Mouse (Mus musculus): ENCODE data around the gene Dnaaf1. TPM values are rescaled to one million over a fixed set of nuclear protein-coding genes. Genes with fewer than 3 reads are reported as not detected.

Gene Dnaaf1
- polyA plus RNA-seq, 1 experiment from 2014 or later = 0.30 TPM

DNA sequence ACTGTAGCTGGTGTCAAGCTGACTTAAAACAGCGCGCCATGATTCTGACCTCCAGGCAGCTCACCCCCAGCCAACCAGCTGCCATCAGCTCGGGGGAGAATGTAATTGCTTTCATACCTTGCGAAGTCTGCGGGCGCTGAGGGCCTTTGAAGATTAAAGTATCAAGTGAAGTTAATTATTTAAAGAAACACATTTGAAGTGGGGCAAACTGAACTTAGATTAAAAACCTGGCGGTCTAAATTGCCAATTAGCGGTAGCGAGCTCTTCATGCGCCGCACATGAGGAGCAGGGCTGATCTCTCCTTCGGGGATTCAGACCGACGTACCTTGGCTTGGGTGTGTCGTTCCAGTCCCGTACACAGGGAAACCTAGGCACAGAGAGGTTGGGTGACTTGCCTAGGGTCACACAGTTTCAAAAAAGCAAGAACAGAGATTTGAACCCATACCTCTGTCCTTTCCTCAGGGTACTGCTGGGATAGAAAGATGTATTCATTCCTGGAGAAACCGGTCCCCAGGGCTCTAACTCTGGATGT, 69.5 kb downstream of the Dnaaf1 start:
- Histone ChIP-seq H3K4me2 (ENCODE audit: low read depth, low read length) (no peak overlapping the region), H3K27ac (ENCODE audit: low read length) (no peak overlapping the region), H3K27me3 (ENCODE audit: control insufficient read depth, insufficient read depth, low read length) (no peaks in the 10 kb centered on the region), H3K36me3 (ENCODE audit: control insufficient read depth, insufficient read depth, low read length) (no peaks in the 10 kb centered on the region), H3K4me1 (ENCODE audit: control insufficient read depth, insufficient read depth, low read length) (no peaks in the 10 kb centered on the region), H3K9ac (ENCODE audit: low read length) (no peak overlapping the region), H3K9me3 (replicated peaks; ENCODE audit: control insufficient read depth, low read length) (no peaks in the 10 kb centered on the region), H3K4me3 (replicated peaks; ENCODE audit: low read length) (no peak overlapping the region)
- ATAC-seq (ENCODE audit: insufficient read depth, low FRiP score) = no peak
- WGBS = 82% methylated on average over 17 of the region's 17 CpGs

DNA sequence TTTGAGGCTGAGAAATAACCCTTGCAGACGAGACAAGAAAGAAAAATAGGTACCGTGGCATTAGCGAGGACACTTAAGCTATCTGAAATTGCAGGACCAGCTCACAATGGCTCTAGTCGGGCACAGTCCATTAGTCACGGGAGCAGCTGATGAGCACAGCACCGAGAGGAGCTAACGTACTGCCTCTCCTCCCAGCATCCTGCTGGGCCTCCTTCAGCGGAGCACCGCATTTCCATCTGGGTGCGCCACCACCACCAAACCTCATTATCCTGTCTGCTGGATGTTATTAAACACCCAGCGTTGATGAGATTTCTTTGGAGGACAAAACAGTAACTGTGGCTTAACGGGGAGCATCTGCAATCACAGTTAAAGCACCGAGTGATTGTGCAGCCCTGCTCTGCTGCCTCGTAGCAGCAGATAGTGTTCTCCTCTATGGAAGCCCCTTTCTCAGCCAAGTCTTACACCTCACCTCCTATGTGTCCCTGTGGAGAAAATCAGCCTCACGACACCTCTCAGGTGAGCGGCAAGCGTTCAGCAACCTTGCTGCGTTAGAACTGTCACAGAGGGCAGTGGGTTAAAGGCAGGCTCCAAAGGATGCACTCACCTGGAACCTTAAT, 70.1 kb downstream of the Dnaaf1 start:
- 73% methylated on average over 18 of the region's 18 CpGs for WGBS
- no peak for ATAC-seq (ENCODE audit: insufficient read depth, low FRiP score)

DNA sequence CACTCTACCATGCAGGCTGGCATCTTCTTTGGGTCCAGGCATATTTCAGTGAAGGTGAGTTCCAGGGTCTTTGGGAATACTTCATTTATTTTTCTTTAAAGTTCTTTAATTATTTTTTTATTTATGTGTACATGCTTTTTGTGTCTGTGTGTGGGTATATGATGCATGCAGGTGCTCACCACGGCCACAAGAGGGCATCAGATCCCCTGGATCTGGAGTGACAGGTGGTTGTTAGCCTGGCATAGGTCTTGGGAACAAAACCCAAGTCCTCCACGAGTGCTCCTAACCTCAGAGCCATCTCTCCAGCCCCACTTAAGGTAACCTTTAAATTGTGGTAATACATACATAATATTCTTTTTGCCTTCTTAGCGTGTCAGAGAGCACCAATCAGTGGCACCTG, 71.2 kb downstream of the Dnaaf1 start:
- Histone ChIP-seq H3K27me3 (ENCODE audit: control insufficient read depth, insufficient read depth, low read length) (no peaks in the 10 kb centered on the region), H3K4me1 (ENCODE audit: control insufficient read depth, insufficient read depth, low read length) (0 out of 2 replicates have a peak, but pooled peaks cover 3% of the 10 kb centered on the region), H3K27ac (ENCODE audit: low read length) (no peak overlapping the region), H3K36me3 (ENCODE audit: control insufficient read depth, insufficient read depth, low read length) (no peaks in the 10 kb centered on the region), H3K4me2 (ENCODE audit: low read depth, low read length) (no peak overlapping the region), H3K4me3 (replicated peaks; ENCODE audit: low read length) (no peak overlapping the region), H3K9ac (ENCODE audit: low read length) (no peak overlapping the region), H3K9me3 (replicated peaks; ENCODE audit: control insufficient read depth, low read length) (no peaks in the 10 kb centered on the region)
- ATAC-seq (ENCODE audit: insufficient read depth, low FRiP score) = no peak
- 72% methylated on average over 3 of the region's 3 CpGs for WGBS

More for the DNA sequence above, 70.1 kb downstream of the Dnaaf1 start:
- Histone ChIP-seq H3K4me2 (ENCODE audit: low read depth, low read length) (no peak overlapping the region), H3K4me3 (replicated peaks; ENCODE audit: low read length) (no peak overlapping the region), H3K9ac (ENCODE audit: low read length) (no peak overlapping the region), H3K9me3 (replicated peaks; ENCODE audit: control insufficient read depth, low read length) (no peaks in the 10 kb centered on the region), H3K36me3 (ENCODE audit: control insufficient read depth, insufficient read depth, low read length) (no peaks in the 10 kb centered on the region), H3K27me3 (ENCODE audit: control insufficient read depth, insufficient read depth, low read length) (no peaks in the 10 kb centered on the region), H3K4me1 (ENCODE audit: control insufficient read depth, insufficient read depth, low read length) (no peaks in the 10 kb centered on the region), H3K27ac (ENCODE audit: low read length) (no peak overlapping the region)

DNA sequence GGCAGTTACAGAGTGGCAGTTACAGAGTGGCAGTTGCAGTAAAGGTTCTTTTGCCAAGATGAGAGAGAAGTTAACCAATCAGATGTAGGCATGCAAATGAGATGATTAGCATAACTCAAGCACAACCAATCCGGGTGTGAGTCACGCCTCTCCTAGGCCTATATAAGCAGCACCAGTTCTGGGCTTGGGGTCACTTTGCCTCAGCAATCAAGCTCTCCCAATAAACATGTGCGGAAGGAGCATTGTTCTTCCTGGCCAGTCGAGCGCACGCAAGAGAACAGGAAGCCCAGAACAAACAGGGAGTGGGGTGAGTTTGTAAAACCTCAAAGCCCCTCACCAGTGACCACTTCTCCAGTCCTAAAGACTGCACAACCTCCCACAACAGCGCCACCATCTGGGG, 71.8 kb downstream of the Dnaaf1 start:
- Histone ChIP-seq H3K36me3 (ENCODE audit: control insufficient read depth, insufficient read depth, low read length) (no peaks in the 10 kb centered on the region), H3K4me1 (ENCODE audit: control insufficient read depth, insufficient read depth, low read length) (0 out of 2 replicates have a peak, but pooled peaks cover 3% of the 10 kb centered on the region), H3K27me3 (ENCODE audit: control insufficient read depth, insufficient read depth, low read length) (no peaks in the 10 kb centered on the region), H3K9ac (ENCODE audit: low read length) (no peak overlapping the region), H3K4me3 (replicated peaks; ENCODE audit: low read length) (no peak overlapping the region), H3K4me2 (ENCODE audit: low read depth, low read length) (no peak overlapping the region), H3K9me3 (replicated peaks; ENCODE audit: control insufficient read depth, low read length) (no peaks in the 10 kb centered on the region), H3K27ac (ENCODE audit: low read length) (no peak overlapping the region)
- 87% methylated on average over 7 of the region's 7 CpGs for WGBS
- no peak for ATAC-seq (ENCODE audit: insufficient read depth, low FRiP score)

Other genes with a start within 250 kb of the Dnaaf1 start
- gene Hsbp1, start 230.7 kb upstream of the Dnaaf1 start, polyA plus RNA-seq (2015; fragmentation: Nextera tagmentation; extraction: Ambion mirVana) = 292 and 307 TPM in 2 replicates
- 12.5 and 13.5 TPM in 2 replicates for gene Mlycd, start 180.4 kb upstream of the Dnaaf1 start, polyA plus RNA-seq (2015; fragmentation: Nextera tagmentation; extraction: Ambion mirVana)
- 10.2 and 11.0 TPM in 2 replicates for gene Osgin1, start 141.1 kb upstream of the Dnaaf1 start, polyA plus RNA-seq (2015; fragmentation: Nextera tagmentation; extraction: Ambion mirVana)
- gene Necab2, start 128.5 kb upstream of the Dnaaf1 start, polyA plus RNA-seq (2015; fragmentation: Nextera tagmentation; extraction: Ambion mirVana) = 0.74 and 1.5 TPM in 2 replicates
- gene Slc38a8, start 73.5 kb upstream of the Dnaaf1 start, polyA plus RNA-seq (2015; fragmentation: Nextera tagmentation; extraction: Ambion mirVana) = not detected in 2 replicates
- 108 and 115 TPM in 2 replicates for gene Mbtps1, start 16.5 kb upstream of the Dnaaf1 start, polyA plus RNA-seq (2015; fragmentation: Nextera tagmentation; extraction: Ambion mirVana)
- gene Hsdl1, start 52 bp upstream of the Dnaaf1 start, polyA plus RNA-seq (2015; fragmentation: Nextera tagmentation; extraction: Ambion mirVana) = 31.0 and 39.2 TPM in 2 replicates
- gene Taf1c, start 30.0 kb downstream of the Dnaaf1 start, polyA plus RNA-seq (2015; fragmentation: Nextera tagmentation; extraction: Ambion mirVana) = 11.0 and 11.3 TPM in 2 replicates
- gene Adad2, start 37.5 kb downstream of the Dnaaf1 start, polyA plus RNA-seq (2015; fragmentation: Nextera tagmentation; extraction: Ambion mirVana) = 0.06 TPM in 1 of 2 replicates, not detected in the other
- gene Kcng4, start 60.4 kb downstream of the Dnaaf1 start, polyA plus RNA-seq (2015; fragmentation: Nextera tagmentation; extraction: Ambion mirVana) = 0.10 and 0.18 TPM in 2 replicates
- 33.9 and 38.6 TPM in 2 replicates for gene Wfdc1, start 91.1 kb downstream of the Dnaaf1 start, polyA plus RNA-seq (2015; fragmentation: Nextera tagmentation; extraction: Ambion mirVana)
- gene Atp2c2, start 124.8 kb downstream of the Dnaaf1 start, polyA plus RNA-seq (2015; fragmentation: Nextera tagmentation; extraction: Ambion mirVana) = 10.8 and 15.9 TPM in 2 replicates
- 14.5 and 16.5 TPM in 2 replicates for gene Tldc1, start 203.2 kb downstream of the Dnaaf1 start, polyA plus RNA-seq (2015; fragmentation: Nextera tagmentation; extraction: Ambion mirVana)